Mouse (Mus musculus) liver, adult 2 months (tissue): ENCODE data around the gene Fxn.
A peak's percentile ranks its signal among the peaks of the same experiment; 100 is the strongest.

ENCODE experiments used
- CTCF ChIP-seq: fragments of 200-500 bp; IDR thresholded peaks from 2 replicates; pipeline ENCODE4 v1.5.1; 2011; ENCODE audit warnings: low read depth, low read length, control low read depth
- POLR2A ChIP-seq: fragments of 200-500 bp; IDR thresholded peaks from 2 replicates; pipeline ENCODE4 v1.6.1; 2011; ENCODE audit warnings: low read length, control low read depth; ENCODE audit not compliant: insufficient read depth; ENCODE audit errors: extremely low read depth

GRCm38 (mm10) chr19:24214939-24215338, 65.5 kb downstream of the Fxn start:
- peak; percentile 36; the same call in 1 of the 2 replicates for TF ChIP-seq CTCF
- TF ChIP-seq POLR2A: no peak
